Mouse (Mus musculus) G1E (cell line): ENCODE results near the gene Mgst2. TPM values are rescaled to one million over a fixed set of nuclear protein-coding genes. Genes with fewer than 3 reads are reported as not detected.

Experiments used
- ATAC-seq: 2 replicates; pipeline ENCODE4 v1.8.0; 2016; ENCODE audit warnings: mild to moderate bottlenecking; ENCODE audit not compliant: insufficient number of reproducible peaks, poor library complexity, low FRiP score, severe bottlenecking; ENCODE audit errors: extremely low read depth
- DNase-seq: peaks from one replicate; pipeline ENCODE4 v3.0.0; 2012; ENCODE audit warnings: low spot score
- H3K27me3 ChIP-seq: 2 replicates; pipeline ENCODE4 v1.6.1; 2012; ENCODE audit warnings: mild to moderate bottlenecking, low read length, inconsistent platforms; ENCODE audit not compliant: insufficient read depth
- H3K36me3 ChIP-seq: replicated peaks from 2 replicates; pipeline ENCODE3; 2012; ENCODE audit warnings: mild to moderate bottlenecking, inconsistent platforms
- H3K4me1 ChIP-seq: 2 replicates; pipeline ENCODE4 v1.6.1; 2012; ENCODE audit warnings: low read depth, low read length, inconsistent platforms, mixed read lengths; ENCODE audit not compliant: insufficient read depth
- H3K4me3 ChIP-seq: 2 replicates; pipeline ENCODE4 v1.5.1; 2012; ENCODE audit warnings: low read depth, mild to moderate bottlenecking, inconsistent platforms, low read length, moderate library complexity, mixed read lengths
- H3K9me3 ChIP-seq: replicated peaks from 2 replicates; pipeline ENCODE4 v1.6.1; 2012; ENCODE audit warnings: inconsistent platforms
- CTCF ChIP-seq: IDR thresholded peaks from 2 replicates; pipeline ENCODE4 v1.5.1; 2012; ENCODE audit warnings: low read depth, low read length, inconsistent platforms, mixed read lengths
- GATA1 ChIP-seq: IDR thresholded peaks from 2 replicates; pipeline ENCODE4 v1.6.1; 2012; ENCODE audit warnings: borderline replicate concordance, low read length, inconsistent platforms, mixed read lengths
- GATA2 ChIP-seq: IDR thresholded peaks from 2 replicates; pipeline ENCODE4 v1.6.1; 2012; ENCODE audit warnings: low read depth, low read length, inconsistent platforms, borderline replicate concordance
- POLR2AphosphoS5 ChIP-seq: IDR thresholded peaks from 2 replicates; pipeline ENCODE4 v1.6.1; 2012; ENCODE audit warnings: low read depth, low read length, inconsistent platforms; ENCODE audit not compliant: insufficient replicate concordance
- TAL1 ChIP-seq: conservative IDR thresholded peaks from 2 replicates; pipeline ENCODE4 v1.6.1; 2012; ENCODE audit warnings: low read depth, low read length, inconsistent platforms, mixed read lengths
- polyA plus RNA-seq: library from polyadenylated mRNA; stranded (reverse); fragments of >175 nt; gene quantifications from 2 replicates; pipeline ENCODE4 v1.2.3, GENCODE M21; 2012
- total RNA-seq, 2 experiments: library from RNA; stranded (forward) in 1 of 2; stranded (reverse) in 1 of 2; fragments of 200-1000 nt in 1 of 2; fragments of >200 nt in 1 of 2; fragmentation: Nextera tagmentation in 1 of 2; gene quantifications; 2 replicates each; pipeline ENCODE4 v1.2.3; 2014 to 2017

The Mgst2 gene
- total and polyA plus RNA-seq, 3 experiments, result 0.11 to 2.4 (median 0.28) TPM

GRCm38 (mm10) chr3:51638260-51638659 is 21.9 kb upstream of the Mgst2 start:
- ATAC-seq (peak; percentile 58), DNase-seq (no peak)
- H3K36me3 ChIP-seq, result no peaks in the 10 kb centered on the region
- peaks cover 47% of the 10 kb centered on the region for H3K4me1 ChIP-seq
- H3K4me3 ChIP-seq, result no peak overlapping the region
- H3K27me3 ChIP-seq, result no peaks in the 10 kb centered on the region
- H3K9me3 ChIP-seq, result peaks cover 11% of the 10 kb centered on the region
- peak; percentile 15; the same call in 1 of the 2 replicates for TF ChIP-seq TAL1
- TF ChIP-seq GATA2, result no peak

- Histone ChIP-seq H3K9me3 (no peaks in the 10 kb centered on the region), H3K4me1 (peaks cover 43% of the 10 kb centered on the region), H3K27me3 (peaks cover 2% of the 10 kb centered on the region; the same call in 1 of the 2 replicates), H3K4me3 (no peak overlapping the region), H3K36me3 (no peaks in the 10 kb centered on the region)
- no peak for ATAC-seq
- no peak for DNase-seq
- TF ChIP-seq POLR2AphosphoS5, result no peak
- no peak for TF ChIP-seq GATA1
- no peak for TF ChIP-seq GATA2
- no peak for TF ChIP-seq CTCF
- no peak for TF ChIP-seq TAL1
Measured at GRCm38 (mm10) chr3:51645484-51645883, 14.7 kb upstream of the Mgst2 start.

DNA sequence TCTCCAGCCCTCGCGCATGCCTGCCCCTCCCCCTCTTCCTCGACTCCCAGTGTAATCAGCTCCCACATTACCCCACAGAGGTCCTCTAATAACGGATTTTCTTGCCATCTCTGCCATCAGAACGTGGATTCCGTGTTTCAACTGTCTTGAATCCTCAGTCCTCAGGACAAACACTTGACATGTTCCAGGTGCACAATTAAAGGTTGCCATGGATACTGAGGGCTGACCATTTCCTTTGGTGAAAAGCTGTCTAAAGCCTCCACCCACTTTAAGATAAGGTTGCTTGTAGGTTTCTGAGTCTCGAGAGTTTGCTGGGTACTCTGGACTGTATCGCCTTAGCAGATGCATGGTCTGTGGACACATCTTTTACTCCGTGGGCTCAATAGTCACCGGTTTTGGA is 13.9 kb upstream of the Mgst2 start:
- Histone ChIP-seq H3K27me3 (peaks cover 2% of the 10 kb centered on the region; the same call in 1 of the 2 replicates), H3K4me1 (peaks cover 45% of the 10 kb centered on the region), H3K36me3 (no peaks in the 10 kb centered on the region), H3K4me3 (no peak overlapping the region), H3K9me3 (no peaks in the 10 kb centered on the region)
- DNase-seq, result no peak
- no peak for ATAC-seq
- no peak for TF ChIP-seq GATA2
- TF ChIP-seq CTCF, result no peak
- TF ChIP-seq POLR2AphosphoS5, result no peak
- TF ChIP-seq TAL1, result no peak
- TF ChIP-seq GATA1, result no peak

GRCm38 (mm10) chr3:51647356-51647755 is 12.8 kb upstream of the Mgst2 start:
- H3K4me1 ChIP-seq, result peaks cover 49% of the 10 kb centered on the region
- no peak overlapping the region for H3K4me3 ChIP-seq
- ATAC-seq, result no peak

DNA sequence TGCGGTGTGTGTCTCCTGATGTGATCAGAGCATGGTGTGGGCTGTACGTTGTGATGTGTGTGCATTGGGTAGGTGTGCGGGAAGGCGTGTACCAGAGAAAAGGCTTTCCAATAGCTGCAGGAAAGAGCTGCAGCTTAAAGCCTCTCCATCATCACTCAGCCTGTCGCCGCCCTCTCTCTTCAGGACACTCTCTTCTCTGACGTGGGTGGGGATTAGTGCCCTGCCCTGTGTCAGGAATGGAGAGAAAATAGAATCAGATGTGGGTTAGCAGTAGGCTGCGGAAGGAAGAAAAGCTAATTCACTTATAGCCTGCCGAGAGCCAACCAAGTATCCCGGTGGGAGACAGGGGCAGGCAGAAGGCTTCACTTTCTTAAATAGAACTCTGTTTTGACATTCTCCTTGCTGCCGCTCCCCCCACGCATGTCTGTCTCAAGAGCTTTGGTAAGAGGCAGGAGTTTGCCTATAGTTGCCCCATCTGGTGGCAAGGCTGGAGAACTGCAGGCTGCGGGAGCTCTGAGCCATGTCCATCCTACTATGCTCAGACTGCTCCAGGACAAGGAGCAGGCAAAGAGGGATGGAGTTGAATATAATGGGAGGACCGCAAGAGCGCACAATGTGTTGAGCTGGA is 12.0 kb upstream of the Mgst2 start:
- Histone ChIP-seq H3K27me3 (peaks cover 2% of the 10 kb centered on the region; the same call in 1 of the 2 replicates), H3K9me3 (no peaks in the 10 kb centered on the region), H3K36me3 (no peaks in the 10 kb centered on the region), H3K4me3 (no peak overlapping the region; the same call in 1 of the 2 replicates), H3K4me1 (peaks cover 57% of the 10 kb centered on the region)
- no peak for TF ChIP-seq POLR2AphosphoS5
- no peak for TF ChIP-seq TAL1
- no peak for TF ChIP-seq GATA1
- peak; percentile 92 for TF ChIP-seq CTCF
- no peak for TF ChIP-seq GATA2
- DNase-seq (peak; percentile 74), ATAC-seq (no peak; the same call in 1 of the 2 replicates)

More at GRCm38 (mm10) chr3:51647356-51647755, 12.8 kb upstream of the Mgst2 start:
- DNase-seq, result no peak
- TF ChIP-seq GATA1, result no peak
- TF ChIP-seq POLR2AphosphoS5, result no peak
- no peak for TF ChIP-seq TAL1
- TF ChIP-seq GATA2, result no peak
- Histone ChIP-seq H3K27me3 (peaks cover 2% of the 10 kb centered on the region; the same call in 1 of the 2 replicates), H3K36me3 (no peaks in the 10 kb centered on the region), H3K9me3 (no peaks in the 10 kb centered on the region)

GRCm38 (mm10) chr3:51649426-51649825 is 10.7 kb upstream of the Mgst2 start:
- H3K36me3 ChIP-seq, result no peaks in the 10 kb centered on the region
- no peak for TF ChIP-seq CTCF
- no peak for TF ChIP-seq POLR2AphosphoS5
- TF ChIP-seq GATA2, result no peak
- no peak for TF ChIP-seq TAL1
- TF ChIP-seq GATA1, result no peak
- ATAC-seq, result no peak
- peaks cover 2% of the 10 kb centered on the region; the same call in 1 of the 2 replicates for H3K27me3 ChIP-seq
- H3K4me1 ChIP-seq, result peaks cover 69% of the 10 kb centered on the region
- no peak overlapping the region for H3K4me3 ChIP-seq
- no peak for DNase-seq
- no peaks in the 10 kb centered on the region for H3K9me3 ChIP-seq
